Mouse (Mus musculus): ENCODE data around the gene Atxn7l3b. TPM values are rescaled to one million over a fixed set of nuclear protein-coding genes. Genes with fewer than 3 reads are reported as not detected.

Gene Atxn7l3b
- total RNA-seq, 2 experiments from 2014 or later = 247 to 259 TPM

DNA sequence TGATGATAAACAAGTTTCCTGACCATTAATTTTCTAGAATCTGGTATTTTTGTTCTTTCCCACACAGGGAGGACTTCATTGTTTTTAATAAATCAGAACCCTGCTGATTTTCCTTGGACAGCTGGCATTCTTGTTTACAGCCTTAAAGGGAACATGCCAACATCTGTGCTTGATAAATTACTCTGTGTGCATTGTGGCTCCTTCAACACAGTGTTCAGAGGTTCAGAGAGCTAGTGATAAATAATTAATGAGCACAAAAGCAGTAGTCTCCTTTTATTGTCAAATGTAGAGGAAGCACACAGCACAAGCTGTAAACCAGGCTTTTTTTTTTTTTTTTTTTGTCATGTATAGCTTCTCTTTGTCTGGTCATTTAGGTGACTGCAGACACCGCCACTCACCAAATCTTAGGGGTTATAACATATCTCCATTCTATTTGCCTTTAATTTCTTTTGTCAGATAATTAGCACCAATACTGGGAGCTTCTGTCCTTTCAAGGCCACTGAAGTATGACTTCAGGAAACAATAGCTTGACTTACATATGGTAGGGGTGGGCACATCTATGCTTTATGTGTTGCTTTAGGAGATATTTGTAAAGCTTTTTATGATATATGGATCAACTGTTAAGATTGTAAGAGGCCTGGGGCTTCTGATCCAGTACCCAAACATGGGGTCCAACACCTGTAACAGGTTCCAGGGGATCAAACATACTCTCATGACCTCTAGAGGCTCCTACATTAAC, 52.0 kb downstream of the Atxn7l3b start:
- no peak for DNase-seq (ENCODE audit: low spot score in 2 of 2)
